Mouse (Mus musculus): ENCODE data around the gene Tmem259.

The Tmem259 gene

GRCm38 (mm10) chr10:79987771-79988505 lies 3.8 kb upstream of the Tmem259 start:
- in situ Hi-C loops (cut with MboI) = loop anchor here (5.0 kb wide), 1 partner anchor 34 kb away; no protein-coding TSS in a partner anchor

GRCm38 (mm10) chr10:79986963-79987362 lies 2.8 kb upstream of the Tmem259 start:
- in situ Hi-C loops (cut with MboI) = loop anchor here (5.0 kb wide), 1 partner anchor 35 kb away; no protein-coding TSS in a partner anchor

- in situ Hi-C loops (cut with MboI) = loop anchor here (5.0 kb wide), 1 partner anchor 36 kb away; no protein-coding TSS in a partner anchor
Observed at GRCm38 (mm10) chr10:79986232-79986878, 2.2 kb upstream of the Tmem259 start.

GRCm38 (mm10) chr10:79985334-79986231 lies 1.5 kb upstream of the Tmem259 start:
- in situ Hi-C loops (cut with MboI) = loop anchor here (5.0 kb wide), 1 partner anchor 37 kb away; no protein-coding TSS in a partner anchor

GRCm38 (mm10) chr10:79984871-79985270 lies 741 bp upstream of the Tmem259 start:
- in situ Hi-C loops (cut with MboI) = loop anchor here (5.0 kb wide), 1 partner anchor 37 kb away; no protein-coding TSS in a partner anchor

- in situ Hi-C loops (cut with MboI) = no loop called here
Observed at GRCm38 (mm10) chr10:79983670-79984069, 460 bp downstream of the Tmem259 start.

GRCm38 (mm10) chr10:79983205-79983604 lies 925 bp downstream of the Tmem259 start:
- in situ Hi-C loops (cut with MboI) = no loop called here

GRCm38 (mm10) chr10:79979401-79980155 lies 4.6 kb downstream of the Tmem259 start:
- in situ Hi-C loops (cut with MboI) = no loop called here

GRCm38 (mm10) chr10:79978061-79978460 lies 6.1 kb downstream of the Tmem259 start:
- in situ Hi-C loops (cut with MboI) = no loop called here

- in situ Hi-C loops (cut with MboI) = no loop called here
Observed at GRCm38 (mm10) chr10:79977324-79977723, 6.8 kb downstream of the Tmem259 start.

- in situ Hi-C loops (cut with MboI) = no loop called here
Observed at GRCm38 (mm10) chr10:79976722-79977107, 7.4 kb downstream of the Tmem259 start.

- in situ Hi-C loops (cut with MboI) = no loop called here
Observed at GRCm38 (mm10) chr10:79976071-79976721, 7.9 kb downstream of the Tmem259 start.

- in situ Hi-C loops (cut with MboI) = no loop called here
Observed at GRCm38 (mm10) chr10:79974668-79975067, 9.5 kb downstream of the Tmem259 start.

- in situ Hi-C loops (cut with MboI) = no loop called here
Observed at GRCm38 (mm10) chr10:79974087-79974486, 10.0 kb downstream of the Tmem259 start.

- in situ Hi-C loops (cut with MboI) = no loop called here
Observed at GRCm38 (mm10) chr10:79972831-79973230, 11.3 kb downstream of the Tmem259 start.

GRCm38 (mm10) chr10:79971183-79971497 lies 13.0 kb downstream of the Tmem259 start:
- in situ Hi-C loops (cut with MboI) = no loop called here

- in situ Hi-C loops (cut with MboI) = no loop called here
Observed at GRCm38 (mm10) chr10:79970415-79971182, 13.5 kb downstream of the Tmem259 start, which contains the start of gene Grin3b. Gene Grin3b (plus strand): TSS chr10:79970715.

- in situ Hi-C loops (cut with MboI) = no loop called here
Observed at GRCm38 (mm10) chr10:79969124-79969568, 15.0 kb downstream of the Tmem259 start.

GRCm38 (mm10) chr10:79968181-79968580 lies 15.9 kb downstream of the Tmem259 start:
- in situ Hi-C loops (cut with MboI) = no loop called here

GRCm38 (mm10) chr10:79966886-79967400 lies 17.2 kb downstream of the Tmem259 start:
- in situ Hi-C loops (cut with MboI) = no loop called here

Measured in mature B cell (primary cell).